Mouse (Mus musculus) spleen, adult 18-20 months (tissue): ENCODE measurements around the gene Stk32c.

ENCODE experiments used
- DNase-seq, 2 experiments: peaks; one replicate each; pipeline ENCODE4 v3.0.0; 2022; ENCODE audit warnings: mixed read lengths in 2 of 2

The Stk32c gene

GRCm38 (mm10) chr7:139228447-139229171 lies 15.5 kb upstream of the Stk32c start:
- no peak for DNase-seq

- DNase-seq = no peak
These were observed 13.3 kb upstream of the Stk32c start for GRCm38 (mm10) chr7:139226416-139226815.

- DNase-seq = no peak
These were observed 11.6 kb upstream of the Stk32c start for GRCm38 (mm10) chr7:139224725-139225124.

- DNase-seq = no peak
These were observed 11.0 kb upstream of the Stk32c start for GRCm38 (mm10) chr7:139224070-139224469.

GRCm38 (mm10) chr7:139222341-139222740 lies 9.2 kb upstream of the Stk32c start:
- DNase-seq = no peak

GRCm38 (mm10) chr7:139221856-139222255 lies 8.7 kb upstream of the Stk32c start:
- no peak for DNase-seq

GRCm38 (mm10) chr7:139221072-139221471 lies 8.0 kb upstream of the Stk32c start:
- DNase-seq = no peak

- DNase-seq = no peak
These were observed 7.2 kb upstream of the Stk32c start for GRCm38 (mm10) chr7:139220303-139220702.

GRCm38 (mm10) chr7:139219486-139219885 lies 6.4 kb upstream of the Stk32c start:
- no peak for DNase-seq

- no peak for DNase-seq
These were observed 5.7 kb upstream of the Stk32c start for GRCm38 (mm10) chr7:139218641-139219415.

GRCm38 (mm10) chr7:139217046-139217445 lies 3.9 kb upstream of the Stk32c start:
- no peak for DNase-seq

- no peak for DNase-seq
These were observed 3.4 kb upstream of the Stk32c start for GRCm38 (mm10) chr7:139216464-139216863.

- no peak for DNase-seq
These were observed 2.8 kb upstream of the Stk32c start for GRCm38 (mm10) chr7:139215946-139216345.

- no peak for DNase-seq
These were observed 2.4 kb upstream of the Stk32c start for GRCm38 (mm10) chr7:139215516-139215915.

GRCm38 (mm10) chr7:139214596-139215340 lies 1.7 kb upstream of the Stk32c start:
- DNase-seq = no peak

GRCm38 (mm10) chr7:139214160-139214559 lies 1.1 kb upstream of the Stk32c start:
- no peak for DNase-seq

- no peak for DNase-seq
These were observed 644 bp upstream of the Stk32c start for GRCm38 (mm10) chr7:139213751-139214150.

GRCm38 (mm10) chr7:139211761-139212160 lies 1.3 kb downstream of the Stk32c start:
- DNase-seq = no peak

- no peak for DNase-seq
These were observed 4.4 kb downstream of the Stk32c start for GRCm38 (mm10) chr7:139208773-139209095.

- DNase-seq = peak in 1 of 2 experiments; percentile 50
These were observed 4.9 kb downstream of the Stk32c start for GRCm38 (mm10) chr7:139208023-139208772.

GRCm38 (mm10) chr7:139201209-139201608 lies 11.9 kb downstream of the Stk32c start:
- no peak for DNase-seq

- no peak for DNase-seq
These were observed 13.0 kb downstream of the Stk32c start for GRCm38 (mm10) chr7:139200108-139200507.

GRCm38 (mm10) chr7:139197022-139197421 lies 16.1 kb downstream of the Stk32c start:
- no peak for DNase-seq
